Mouse (Mus musculus): ENCODE data around the gene H2afj. TPM values are rescaled to one million over a fixed set of nuclear protein-coding genes. Genes with fewer than 3 reads are reported as not detected.
A peak's percentile ranks its signal among the peaks of the same experiment; 100 is the strongest.

The H2afj gene
- 79.2 and 90.0 TPM in 2 replicates for polyA plus RNA-seq (2015; fragmentation: Nextera tagmentation; extraction: Ambion mirVana)

- Histone ChIP-seq H3K27me3 (ENCODE audit: control insufficient read depth, insufficient read depth, low read length) (no peaks in the 10 kb centered on the region), H3K27ac (ENCODE audit: low read length) (peak within 1 kb of the TSS; percentile 66), H3K9me3 (replicated peaks; ENCODE audit: control insufficient read depth, low read length) (no peaks in the 10 kb centered on the region), H3K4me3 (ENCODE audit: low read length) (peak within 1 kb of the TSS; percentile 93), H3K4me1 (ENCODE audit: control insufficient read depth, insufficient read depth, low read length) (peaks cover 21% of the 10 kb centered on the region), H3K9ac (ENCODE audit: low read length) (peak within 1 kb of the TSS; percentile 88), H3K4me2 (ENCODE audit: low read depth, low read length) (peak within 1 kb of the TSS; percentile 99), H3K36me3 (ENCODE audit: control insufficient read depth, insufficient read depth) (peaks cover 9% of the 10 kb centered on the region)
- under 1% methylated on average over 34 of the region's 34 CpGs for WGBS
- ATAC-seq (replicated peaks; ENCODE audit: extremely low read depth, insufficient read depth, low FRiP score): peak; percentile 86
Measured at GRCm38 (mm10) chr6:136808014-136808417, at the start of gene H2afj. Gene H2afj (plus strand): TSS chr6:136808244.

GRCm38 (mm10) chr6:136763912-136764311 is 44.1 kb upstream of the H2afj start:
- H3K4me1 ChIP-seq (ENCODE audit: control insufficient read depth, insufficient read depth, low read length): peaks cover 7% of the 10 kb centered on the region
- ATAC-seq (replicated peaks; ENCODE audit: extremely low read depth, insufficient read depth, low FRiP score): peak; percentile 55; the same call in 1 of the 2 replicates
- no peak overlapping the region for H3K4me2 ChIP-seq (ENCODE audit: low read depth, low read length)
- H3K4me3 ChIP-seq (ENCODE audit: low read length): no peak overlapping the region
- H3K36me3 ChIP-seq (ENCODE audit: control insufficient read depth, insufficient read depth): no peaks in the 10 kb centered on the region
- H3K9me3 ChIP-seq (replicated peaks; ENCODE audit: control insufficient read depth, low read length): peaks cover 6% of the 10 kb centered on the region; the same call in 1 of the 2 replicates
- H3K27ac ChIP-seq (ENCODE audit: low read length): no peak overlapping the region
- no peak overlapping the region for H3K9ac ChIP-seq (ENCODE audit: low read length)
- no peaks in the 10 kb centered on the region for H3K27me3 ChIP-seq (ENCODE audit: control insufficient read depth, insufficient read depth, low read length)
- WGBS: 6% methylated on average over 1 of the region's 1 CpGs

- no peaks in the 10 kb centered on the region for H3K36me3 ChIP-seq (ENCODE audit: control insufficient read depth, insufficient read depth)
- H3K27me3 ChIP-seq (ENCODE audit: control insufficient read depth, insufficient read depth, low read length): no peaks in the 10 kb centered on the region
- no peak overlapping the region for H3K27ac ChIP-seq (ENCODE audit: low read length)
- H3K4me2 ChIP-seq (ENCODE audit: low read depth, low read length): no peak overlapping the region
- no peak overlapping the region for H3K4me3 ChIP-seq (ENCODE audit: low read length)
- 70% methylated on average over 8 of the region's 8 CpGs for WGBS
- peaks cover 2% of the 10 kb centered on the region for H3K4me1 ChIP-seq (ENCODE audit: control insufficient read depth, insufficient read depth, low read length)
- ATAC-seq (replicated peaks; ENCODE audit: extremely low read depth, insufficient read depth, low FRiP score): no peak
- H3K9ac ChIP-seq (ENCODE audit: low read length): no peak overlapping the region
- H3K9me3 ChIP-seq (replicated peaks; ENCODE audit: control insufficient read depth, low read length): peaks cover 4% of the 10 kb centered on the region; the same call in 1 of the 2 replicates
Measured at GRCm38 (mm10) chr6:136769143-136769542, 38.9 kb upstream of the H2afj start.

DNA sequence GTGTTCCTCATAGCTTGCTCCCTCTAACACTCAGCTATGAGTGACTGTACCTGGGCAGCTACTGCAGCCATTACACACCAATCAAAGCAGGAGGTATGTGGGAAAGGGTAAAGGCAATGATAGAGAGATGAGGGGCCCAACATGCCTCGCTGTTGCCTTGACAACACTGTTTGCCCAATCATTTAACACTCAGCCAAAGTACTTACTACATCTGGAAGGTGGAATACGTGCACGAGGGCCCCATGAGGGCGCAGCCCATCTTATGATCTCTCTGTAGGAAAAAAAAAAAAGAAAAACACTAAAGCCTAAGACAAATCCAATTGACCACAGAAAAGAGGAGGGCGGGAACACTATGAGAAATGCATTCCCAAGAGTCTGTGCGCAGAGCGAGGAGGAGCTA is 38.2 kb upstream of the H2afj start:
- H3K27me3 ChIP-seq (ENCODE audit: control insufficient read depth, insufficient read depth, low read length): no peaks in the 10 kb centered on the region
- no peak overlapping the region for H3K27ac ChIP-seq (ENCODE audit: low read length)
- WGBS: 74% methylated on average over 7 of the region's 7 CpGs
- no peaks in the 10 kb centered on the region for H3K36me3 ChIP-seq (ENCODE audit: control insufficient read depth, insufficient read depth)
- ATAC-seq (replicated peaks; ENCODE audit: extremely low read depth, insufficient read depth, low FRiP score): no peak
- H3K9me3 ChIP-seq (replicated peaks; ENCODE audit: control insufficient read depth, low read length): peaks cover 4% of the 10 kb centered on the region; the same call in 1 of the 2 replicates
- H3K4me1 ChIP-seq (ENCODE audit: control insufficient read depth, insufficient read depth, low read length): no peaks in the 10 kb centered on the region
- no peak overlapping the region for H3K4me3 ChIP-seq (ENCODE audit: low read length)
- H3K9ac ChIP-seq (ENCODE audit: low read length): no peak overlapping the region
- H3K4me2 ChIP-seq (ENCODE audit: low read depth, low read length): no peak overlapping the region

DNA sequence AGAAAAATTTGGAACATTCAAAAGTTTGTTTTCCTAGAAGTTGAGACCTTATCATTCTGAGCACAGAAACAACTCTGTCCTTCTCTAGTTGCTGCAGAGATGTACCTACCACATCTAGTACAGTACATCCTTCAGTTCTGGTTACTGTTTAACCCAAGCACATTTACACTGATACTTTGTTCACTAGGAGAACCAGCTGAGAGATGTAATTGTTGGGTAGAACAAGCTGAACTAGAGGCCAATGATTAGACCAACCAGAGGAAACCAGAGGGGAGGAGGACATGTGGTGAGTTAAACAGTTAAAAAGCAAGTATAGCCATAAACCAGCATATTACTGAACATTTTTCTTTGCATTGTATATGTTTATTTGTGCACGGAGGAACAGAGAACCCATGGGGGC is 31.7 kb upstream of the H2afj start:
- no peaks in the 10 kb centered on the region for H3K9me3 ChIP-seq (replicated peaks; ENCODE audit: control insufficient read depth, low read length)
- no peaks in the 10 kb centered on the region for H3K36me3 ChIP-seq (ENCODE audit: control insufficient read depth, insufficient read depth)
- H3K4me1 ChIP-seq (ENCODE audit: control insufficient read depth, insufficient read depth, low read length): no peaks in the 10 kb centered on the region
- no peak for ATAC-seq (replicated peaks; ENCODE audit: extremely low read depth, insufficient read depth, low FRiP score)
- no peak overlapping the region for H3K9ac ChIP-seq (ENCODE audit: low read length)
- no peak overlapping the region for H3K4me2 ChIP-seq (ENCODE audit: low read depth, low read length)
- H3K27ac ChIP-seq (ENCODE audit: low read length): no peak overlapping the region
- no peak overlapping the region for H3K4me3 ChIP-seq (ENCODE audit: low read length)
- WGBS: 77% methylated on average over 1 of the region's 1 CpGs
- H3K27me3 ChIP-seq (ENCODE audit: control insufficient read depth, insufficient read depth, low read length): no peaks in the 10 kb centered on the region

DNA sequence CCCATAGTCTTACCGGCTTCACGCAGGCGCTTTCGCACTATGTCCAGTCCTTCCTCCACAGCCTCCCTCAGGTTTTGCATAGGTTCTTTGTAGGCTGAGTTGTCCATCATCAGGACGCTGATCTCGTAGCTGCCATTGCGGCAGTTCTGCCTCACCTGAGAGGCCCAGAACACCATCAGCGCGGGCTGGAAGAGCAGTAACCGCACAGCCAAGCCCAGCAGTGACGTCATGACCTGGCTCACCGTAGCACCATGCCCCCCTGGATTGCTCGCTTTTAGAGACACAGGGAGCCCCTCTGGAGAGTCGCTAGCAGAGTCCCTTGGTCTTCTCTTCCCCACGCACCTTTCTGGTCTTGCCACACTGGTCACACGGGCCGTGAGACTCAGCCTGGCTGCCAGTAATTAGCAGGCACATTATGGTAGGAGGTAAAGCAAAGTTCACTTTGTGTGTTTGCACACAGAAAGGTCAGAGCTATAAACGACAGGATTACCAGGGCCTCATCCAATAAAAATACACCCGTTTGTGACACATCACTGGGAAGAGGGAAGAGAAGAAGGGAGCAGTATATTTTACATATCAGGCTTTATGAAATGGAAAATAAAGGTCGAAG is 26.6 kb upstream of the H2afj start, which contains the start of gene Gucy2c:
Gucy2c (minus strand) TSS at position 389 of the 610 bp plus-strand sequence.
- no peaks in the 10 kb centered on the region for H3K9me3 ChIP-seq (replicated peaks; ENCODE audit: control insufficient read depth, low read length)
- no peaks in the 10 kb centered on the region for H3K4me1 ChIP-seq (ENCODE audit: control insufficient read depth, insufficient read depth, low read length)
- H3K27ac ChIP-seq (ENCODE audit: low read length): no peak within 1 kb of the TSS
- H3K9ac ChIP-seq (ENCODE audit: low read length): no peak within 1 kb of the TSS
- H3K4me2 ChIP-seq (ENCODE audit: low read depth, low read length): no peak within 1 kb of the TSS
- ATAC-seq (replicated peaks; ENCODE audit: extremely low read depth, insufficient read depth, low FRiP score): no peak
- H3K4me3 ChIP-seq (ENCODE audit: low read length): no peak within 1 kb of the TSS
- no peaks in the 10 kb centered on the region for H3K36me3 ChIP-seq (ENCODE audit: control insufficient read depth, insufficient read depth)
- no peaks in the 10 kb centered on the region for H3K27me3 ChIP-seq (ENCODE audit: control insufficient read depth, insufficient read depth, low read length)
- WGBS: 75% methylated on average over 20 of the region's 20 CpGs

DNA sequence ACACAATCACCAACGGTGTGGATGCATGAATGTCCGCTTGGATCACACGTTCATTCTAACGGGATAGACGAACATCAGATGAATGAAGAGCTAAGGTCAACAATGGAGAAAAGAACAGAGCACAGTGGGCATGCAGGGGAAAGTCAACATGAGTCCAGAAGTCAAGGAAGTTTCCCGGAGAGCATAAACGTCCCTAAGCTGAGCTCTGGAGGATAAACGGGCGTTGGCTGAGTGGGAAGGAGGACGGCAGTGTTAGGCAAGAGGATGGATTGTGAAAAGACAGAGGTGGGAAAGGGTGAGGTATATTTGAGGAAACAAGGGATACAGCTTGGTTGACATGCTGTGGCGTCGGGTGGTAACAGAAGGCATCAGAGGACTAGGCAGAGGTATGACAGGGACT is 25.9 kb upstream of the H2afj start:
- no peak for ATAC-seq (replicated peaks; ENCODE audit: extremely low read depth, insufficient read depth, low FRiP score)
- Histone ChIP-seq H3K36me3 (ENCODE audit: control insufficient read depth, insufficient read depth) (no peaks in the 10 kb centered on the region), H3K4me1 (ENCODE audit: control insufficient read depth, insufficient read depth, low read length) (no peaks in the 10 kb centered on the region), H3K9me3 (replicated peaks; ENCODE audit: control insufficient read depth, low read length) (no peaks in the 10 kb centered on the region), H3K4me2 (ENCODE audit: low read depth, low read length) (no peak overlapping the region), H3K9ac (ENCODE audit: low read length) (no peak overlapping the region), H3K4me3 (ENCODE audit: low read length) (no peak overlapping the region), H3K27me3 (ENCODE audit: control insufficient read depth, insufficient read depth, low read length) (no peaks in the 10 kb centered on the region), H3K27ac (ENCODE audit: low read length) (no peak overlapping the region)
- 83% methylated on average over 12 of the region's 12 CpGs for WGBS

GRCm38 (mm10) chr6:136782761-136783160 is 25.3 kb upstream of the H2afj start:
- ATAC-seq (replicated peaks; ENCODE audit: extremely low read depth, insufficient read depth, low FRiP score): no peak
- H3K27me3 ChIP-seq (ENCODE audit: control insufficient read depth, insufficient read depth, low read length): no peaks in the 10 kb centered on the region
- H3K36me3 ChIP-seq (ENCODE audit: control insufficient read depth, insufficient read depth): no peaks in the 10 kb centered on the region
- H3K4me1 ChIP-seq (ENCODE audit: control insufficient read depth, insufficient read depth, low read length): no peaks in the 10 kb centered on the region
- no peak overlapping the region for H3K4me3 ChIP-seq (ENCODE audit: low read length)
- no peak overlapping the region for H3K27ac ChIP-seq (ENCODE audit: low read length)
- WGBS: 84% methylated on average over 9 of the region's 9 CpGs
- no peaks in the 10 kb centered on the region for H3K9me3 ChIP-seq (replicated peaks; ENCODE audit: control insufficient read depth, low read length)
- no peak overlapping the region for H3K9ac ChIP-seq (ENCODE audit: low read length)
- no peak overlapping the region for H3K4me2 ChIP-seq (ENCODE audit: low read depth, low read length)

GRCm38 (mm10) chr6:136789391-136789971 is 18.6 kb upstream of the H2afj start:
- Histone ChIP-seq H3K4me2 (ENCODE audit: low read depth, low read length) (no peak overlapping the region), H3K9ac (ENCODE audit: low read length) (no peak overlapping the region), H3K4me1 (ENCODE audit: control insufficient read depth, insufficient read depth, low read length) (peaks cover 5% of the 10 kb centered on the region; the same call in 1 of the 2 replicates), H3K4me3 (ENCODE audit: low read length) (no peak overlapping the region), H3K9me3 (replicated peaks; ENCODE audit: control insufficient read depth, low read length) (no peaks in the 10 kb centered on the region), H3K36me3 (ENCODE audit: control insufficient read depth, insufficient read depth) (no peaks in the 10 kb centered on the region), H3K27ac (ENCODE audit: low read length) (peak overlapping the region; percentile 41), H3K27me3 (ENCODE audit: control insufficient read depth, insufficient read depth, low read length) (no peaks in the 10 kb centered on the region)
- 53% methylated on average over 5 of the region's 5 CpGs for WGBS
- ATAC-seq (replicated peaks; ENCODE audit: extremely low read depth, insufficient read depth, low FRiP score): peak; percentile 76
